Mouse (Mus musculus): ENCODE data around the gene Dock4. TPM values are rescaled to one million over a fixed set of nuclear protein-coding genes. Genes with fewer than 3 reads are reported as not detected.

Gene Dock4
- polyA plus RNA-seq, 1 experiment from 2014 or later = 42.0 TPM

GRCm38 (mm10) chr12:40891168-40891567 lies 445.4 kb downstream of the Dock4 start:
- Histone ChIP-seq H3K4me2 (no peak overlapping the region), H3K36me3 (replicated peaks) (no peaks in the 10 kb centered on the region), H3K9ac (no peak overlapping the region), H3K4me1 (no peaks in the 10 kb centered on the region), H3K9me3 (no peaks in the 10 kb centered on the region), H3K27ac (no peak overlapping the region), H3K27me3 (replicated peaks) (no peaks in the 10 kb centered on the region), H3K4me3 (no peak overlapping the region)
- ATAC-seq (replicated peaks) = no peak

- Histone ChIP-seq H3K4me2 (no peak overlapping the region), H3K9me3 (no peaks in the 10 kb centered on the region), H3K4me3 (no peak overlapping the region), H3K9ac (no peak overlapping the region), H3K27ac (no peak overlapping the region), H3K4me1 (no peaks in the 10 kb centered on the region), H3K36me3 (replicated peaks) (no peaks in the 10 kb centered on the region), H3K27me3 (replicated peaks) (no peaks in the 10 kb centered on the region)
- WGBS = 56% methylated on average over 4 of the region's 7 CpGs
- ATAC-seq (replicated peaks) = no peak
Observed at GRCm38 (mm10) chr12:40893741-40894140, 448.0 kb downstream of the Dock4 start.

GRCm38 (mm10) chr12:40894695-40895094 lies 448.9 kb downstream of the Dock4 start:
- Histone ChIP-seq H3K36me3 (replicated peaks) (no peaks in the 10 kb centered on the region), H3K4me1 (no peaks in the 10 kb centered on the region), H3K9ac (no peak overlapping the region), H3K27me3 (replicated peaks) (no peaks in the 10 kb centered on the region), H3K9me3 (no peaks in the 10 kb centered on the region), H3K27ac (no peak overlapping the region), H3K4me3 (no peak overlapping the region), H3K4me2 (no peak overlapping the region)
- WGBS = 91% methylated on average over 5 of the region's 5 CpGs
- no peak for ATAC-seq (replicated peaks)

Other genes starting within 250 kb of the Dock4 start
- not detected in 2 replicates for gene Lsmem1, start 246.5 kb upstream of the Dock4 start, polyA plus RNA-seq (2015; fragmentation: Nextera tagmentation; extraction: Ambion mirVana)
- gene Ifrd1, start 197.4 kb upstream of the Dock4 start, polyA plus RNA-seq (2015; fragmentation: Nextera tagmentation; extraction: Ambion mirVana) = 152 and 160 TPM in 2 replicates
- 26.6 and 26.9 TPM in 2 replicates for gene Zfp277, start 50 bp upstream of the Dock4 start, polyA plus RNA-seq (2015; fragmentation: Nextera tagmentation; extraction: Ambion mirVana)

Data from midbrain, embryonic 15.5 days (tissue).